In genomic region chr6:29474736-29475135, GRCm38 (mm10) we compare ENCODE assay signal across 15 mouse cellular contexts. TPM values are rescaled to one million over a fixed set of nuclear protein-coding genes. Genes with fewer than 3 reads are reported as not detected.
DNase-seq lines count a peak whose midpoint lies in the region; ATAC-seq and TF ChIP-seq lines count a peak whose summit lies in the region.
"Had no signal": no experiment of that assay in that cellular context is flagged by ENCODE, and none has a peak within 500 bp of the region (broad histone marks: within the 10 kb centered on the region; RNA-seq: fewer than 3 reads in every experiment).

No protein-coding gene starts in this region.

- H3K9ac ChIP-seq in forebrain, embryonic 12.5 days = no peak overlapping the region
- H3K9ac ChIP-seq in forebrain, embryonic 11.5 days (ENCODE audit: low read length) = no peak overlapping the region
- no peak overlapping the region for H3K9ac ChIP-seq in midbrain, embryonic 16.5 days (ENCODE audit: low read depth, low read length)
- no peak overlapping the region for H3K9ac ChIP-seq in liver, postnatal 0 days (replicated peaks)

- H3K9me3 ChIP-seq in forebrain, embryonic 12.5 days = no peaks in the 10 kb centered on the region
- H3K9me3 ChIP-seq in forebrain, embryonic 11.5 days (ENCODE audit: control insufficient read depth, low read length) = no peaks in the 10 kb centered on the region
- no peaks in the 10 kb centered on the region for H3K9me3 ChIP-seq in midbrain, embryonic 10.5 days (replicated peaks)
- H3K9me3 ChIP-seq in midbrain, embryonic 16.5 days (replicated peaks; ENCODE audit: control insufficient read depth, low read length, poor library complexity, severe bottlenecking) = no peaks in the 10 kb centered on the region
- H3K9me3 ChIP-seq in liver, postnatal 0 days (ENCODE audit: low read length) = no peaks in the 10 kb centered on the region
- H3K9me3 ChIP-seq: embryonic facial prominence, embryonic 12.5 days; hindbrain, embryonic 13.5 days; midbrain, embryonic 15.5 days had no signal

- no peak overlapping the region for H3K27ac ChIP-seq in forebrain, embryonic 12.5 days
- H3K27ac ChIP-seq in forebrain, embryonic 11.5 days (ENCODE audit: low read depth, low read length) = no peak overlapping the region
- H3K27ac ChIP-seq in midbrain, embryonic 10.5 days (replicated peaks) = no peak overlapping the region
- no peak overlapping the region for H3K27ac ChIP-seq in midbrain, embryonic 16.5 days (ENCODE audit: low read length)
- peak overlapping the region; percentile 70 for H3K27ac ChIP-seq in kidney, adult 2 months (ENCODE audit: insufficient read depth, low read depth, low read length)
- no peak overlapping the region for H3K27ac ChIP-seq in liver, postnatal 0 days (ENCODE audit: low read depth)
- H3K27ac ChIP-seq: embryonic facial prominence, embryonic 12.5 days; hindbrain, embryonic 13.5 days; midbrain, embryonic 15.5 days had no signal

- no peak for TF ChIP-seq CTCF in kidney, adult 2 months (conservative IDR thresholded peaks at IDR 0.05; ENCODE audit: insufficient read depth, insufficient read length, low read depth, low read length)
- TF ChIP-seq CTCF in liver, postnatal 0 days (IDR thresholded peaks at IDR 0.05; ENCODE audit: low read depth) = no peak

- H3K36me3 ChIP-seq in forebrain, embryonic 12.5 days (replicated peaks) = peaks cover 19% of the 10 kb centered on the region
- H3K36me3 ChIP-seq in forebrain, embryonic 11.5 days (ENCODE audit: control insufficient read depth, insufficient read depth, low read length) = no peaks in the 10 kb centered on the region; the same call in 1 of the 2 replicates
- peaks cover 21% of the 10 kb centered on the region for H3K36me3 ChIP-seq in midbrain, embryonic 10.5 days
- peaks cover 21% of the 10 kb centered on the region for H3K36me3 ChIP-seq in midbrain, embryonic 16.5 days (ENCODE audit: control insufficient read depth, insufficient read depth, low read length)
- H3K36me3 ChIP-seq in kidney, adult 2 months (ENCODE audit: control insufficient read depth, insufficient read depth, low read length) = no peaks in the 10 kb centered on the region
- peaks cover 11% of the 10 kb centered on the region for H3K36me3 ChIP-seq in liver, postnatal 0 days (replicated peaks; ENCODE audit: insufficient read depth, low read length)

- H3K4me1 ChIP-seq in forebrain, embryonic 12.5 days = peaks cover 13% of the 10 kb centered on the region
- peaks cover 3% of the 10 kb centered on the region; the same call in 1 of the 2 replicates for H3K4me1 ChIP-seq in forebrain, embryonic 11.5 days (replicated peaks; ENCODE audit: control insufficient read depth, insufficient read depth, low read length)
- peaks cover 18% of the 10 kb centered on the region for H3K4me1 ChIP-seq in midbrain, embryonic 10.5 days
- H3K4me1 ChIP-seq in midbrain, embryonic 16.5 days (ENCODE audit: control insufficient read depth, insufficient read depth, low read length) = no peaks in the 10 kb centered on the region
- 0 out of 2 replicates have a peak, but pooled peaks cover 3% of the 10 kb centered on the region for H3K4me1 ChIP-seq in kidney, adult 2 months (ENCODE audit: control insufficient read depth, insufficient read depth, low read length)
- H3K4me1 ChIP-seq in liver, postnatal 0 days (ENCODE audit: insufficient read depth) = peaks cover 10% of the 10 kb centered on the region
- H3K4me1 ChIP-seq: embryonic facial prominence, embryonic 12.5 days had no signal

- peak overlapping the region; percentile 49; the same call in 1 of the 2 replicates for H3K4me3 ChIP-seq in forebrain, embryonic 12.5 days (replicated peaks)
- H3K4me3 ChIP-seq in forebrain, embryonic 11.5 days (ENCODE audit: low read depth, low read length) = no peak overlapping the region
- 0 out of 2 replicates have a peak overlapping the region, but pooled peaks have one; percentile 65 for H3K4me3 ChIP-seq in midbrain, embryonic 10.5 days
- no peak overlapping the region for H3K4me3 ChIP-seq in midbrain, embryonic 16.5 days (ENCODE audit: low read depth, low read length)
- H3K4me3 ChIP-seq in kidney, adult 2 months (ENCODE audit: insufficient read depth, low read depth, low read length) = no peak overlapping the region
- no peak overlapping the region for H3K4me3 ChIP-seq in liver, postnatal 0 days (ENCODE audit: low read depth, low read length)

- TF ChIP-seq EP300 in liver, postnatal 0 days (IDR thresholded peaks at IDR 0.05; ENCODE audit: low read depth) = no peak

- ATAC-seq in forebrain, embryonic 12.5 days (ENCODE audit: low FRiP score) = no peak
- ATAC-seq in forebrain, embryonic 11.5 days (replicated peaks; ENCODE audit: low FRiP score) = no peak
- no peak for ATAC-seq in midbrain, embryonic 16.5 days
- ATAC-seq in liver, postnatal 0 days = no peak

- no peak for DNase-seq in forebrain, embryonic 11.5 days (ENCODE audit: low spot score)
- no peak for DNase-seq in midbrain, embryonic 10.5 days (ENCODE audit: low spot score)
- DNase-seq in kidney, adult 2 months = peak; percentile 83
- no peak for DNase-seq in liver, postnatal 0 days
- DNase-seq in urinary bladder, postnatal 14 days (ENCODE audit: low spot score) = no peak
- DNase-seq in layer of hippocampus, postnatal 10 days (ENCODE audit: low spot score in 2 of 2) = no peak
- DNase-seq: B cell, adult 2 months; cerebellum, adult 11 months; gastrocnemius, adult 2 months; lung, adult 2 months had no signal

- no peak for TF ChIP-seq POLR2A in kidney, adult 2 months (IDR thresholded peaks at IDR 0.05; ENCODE audit: low read depth, low read length)

- 51% methylated on average over 2 of the region's 2 CpGs for WGBS in forebrain, embryonic 12.5 days
- WGBS in forebrain, embryonic 11.5 days = 53% methylated on average over 2 of the region's 2 CpGs
- 48% methylated on average over 2 of the region's 2 CpGs for WGBS in midbrain, embryonic 10.5 days
- WGBS in midbrain, embryonic 16.5 days = 69% methylated on average over 2 of the region's 2 CpGs
- 36% methylated on average over 2 of the region's 2 CpGs for WGBS in kidney, adult 2 months
- 74% methylated on average over 2 of the region's 2 CpGs for WGBS in liver, postnatal 0 days (ENCODE audit: insufficient replicate concordance)

- H3K4me2 ChIP-seq in forebrain, embryonic 12.5 days = no peak overlapping the region
- H3K4me2 ChIP-seq in forebrain, embryonic 11.5 days (ENCODE audit: low read depth, low read length, severe bottlenecking) = no peak overlapping the region
- H3K4me2 ChIP-seq in midbrain, embryonic 16.5 days (ENCODE audit: low read length) = no peak overlapping the region
- H3K4me2 ChIP-seq in liver, postnatal 0 days (ENCODE audit: low read depth, low read length) = peak overlapping the region; percentile 79; the same call in 1 of the 2 replicates

- peaks cover 26% of the 10 kb centered on the region for H3K27me3 ChIP-seq in forebrain, embryonic 12.5 days
- H3K27me3 ChIP-seq in forebrain, embryonic 11.5 days (ENCODE audit: control insufficient read depth, insufficient read depth, low read length) = 0 out of 2 replicates have a peak, but pooled peaks cover 2% of the 10 kb centered on the region
- peaks cover 39% of the 10 kb centered on the region for H3K27me3 ChIP-seq in midbrain, embryonic 10.5 days (ENCODE audit: low read depth, poor library complexity, severe bottlenecking)
- H3K27me3 ChIP-seq in midbrain, embryonic 16.5 days (ENCODE audit: control insufficient read depth, insufficient read depth, low read depth, low read length) = no peaks in the 10 kb centered on the region; the same call in 1 of the 2 replicates
- H3K27me3 ChIP-seq in kidney, adult 2 months (replicated peaks; ENCODE audit: control insufficient read depth, insufficient read depth, low read length) = no peaks in the 10 kb centered on the region
- H3K27me3 ChIP-seq in liver, postnatal 0 days (ENCODE audit: insufficient read depth, low read length) = no peaks in the 10 kb centered on the region
- H3K27me3 ChIP-seq: embryonic facial prominence, embryonic 12.5 days had no signal

RNA-seq across cellular contexts. Expression of gene Atp6v1fnb, which starts 3.5 kb away (rescaled TPM):
- 0.37 TPM in 1 of 2 replicates, not detected in the other for polyA plus RNA-seq in forebrain, embryonic 12.5 days (2016; fragmentation: Nextera tagmentation; extraction: Ambion mirVana)
- 0.29 TPM in 1 of 2 replicates, not detected in the other for polyA plus RNA-seq in forebrain, embryonic 11.5 days (2014; fragmentation: Nextera tagmentation; extraction: Ambion mirVana)
- polyA plus RNA-seq in midbrain, embryonic 10.5 days (2016; fragmentation: Nextera tagmentation; extraction: Ambion mirVana) = not detected in 2 replicates
- polyA plus RNA-seq in midbrain, embryonic 16.5 days (2015; fragmentation: Nextera tagmentation; extraction: Ambion mirVana) = 0.41 and 0.45 TPM in 2 replicates
- polyA plus RNA-seq in kidney, adult 2 months (2012; rRNA removed) = 0.17 TPM in 1 of 2 replicates, not detected in the other
- polyA plus RNA-seq in liver, postnatal 0 days (2015; fragmentation: Nextera tagmentation; extraction: Ambion mirVana) = not detected in 2 replicates
- not detected for total RNA-seq in layer of hippocampus, postnatal 10 days (2021)
- total RNA-seq: gastrocnemius, adult 2 months had no signal

RNA-seq across cellular contexts. Expression of gene Atp6v1f, which starts 7.2 kb away (rescaled TPM):
- 196 and 197 TPM in 2 replicates for polyA plus RNA-seq in forebrain, embryonic 12.5 days (2016; fragmentation: Nextera tagmentation; extraction: Ambion mirVana)
- polyA plus RNA-seq in forebrain, embryonic 11.5 days (2014; fragmentation: Nextera tagmentation; extraction: Ambion mirVana) = 164 and 190 TPM in 2 replicates
- 202 and 219 TPM in 2 replicates for polyA plus RNA-seq in midbrain, embryonic 10.5 days (2016; fragmentation: Nextera tagmentation; extraction: Ambion mirVana)
- polyA plus RNA-seq in midbrain, embryonic 16.5 days (2015; fragmentation: Nextera tagmentation; extraction: Ambion mirVana) = 311 and 340 TPM in 2 replicates
- 796 and 827 TPM in 2 replicates for polyA plus RNA-seq in kidney, adult 2 months (2012; rRNA removed)
- 165 and 170 TPM in 2 replicates for polyA plus RNA-seq in liver, postnatal 0 days (2015; fragmentation: Nextera tagmentation; extraction: Ambion mirVana)
- 100 to 1,000 TPM; 221 to 225 TPM for total RNA-seq in layer of hippocampus, postnatal 10 days (2021)

RNA-seq across cellular contexts. Expression of gene Kcp, which starts 33.0 kb away (rescaled TPM):
- 9.4 and 10.8 TPM in 2 replicates for polyA plus RNA-seq in forebrain, embryonic 12.5 days (2016; fragmentation: Nextera tagmentation; extraction: Ambion mirVana)
- 9.6 and 14.4 TPM in 2 replicates for polyA plus RNA-seq in forebrain, embryonic 11.5 days (2014; fragmentation: Nextera tagmentation; extraction: Ambion mirVana)
- polyA plus RNA-seq in midbrain, embryonic 10.5 days (2016; fragmentation: Nextera tagmentation; extraction: Ambion mirVana) = 11.4 and 13.7 TPM in 2 replicates
- polyA plus RNA-seq in midbrain, embryonic 16.5 days (2015; fragmentation: Nextera tagmentation; extraction: Ambion mirVana) = 14.1 and 16.7 TPM in 2 replicates
- polyA plus RNA-seq in kidney, adult 2 months (2012; rRNA removed) = 25.7 and 26.2 TPM in 2 replicates
- polyA plus RNA-seq in liver, postnatal 0 days (2015; fragmentation: Nextera tagmentation; extraction: Ambion mirVana) = 2.2 and 2.3 TPM in 2 replicates
- total RNA-seq in layer of hippocampus, postnatal 10 days (2021) = 10 to 100 TPM; 10.0 to 14.4 TPM

RNA-seq across cellular contexts. Expression of gene Flnc, which starts 41.7 kb away (rescaled TPM):
- polyA plus RNA-seq in forebrain, embryonic 12.5 days (2016; fragmentation: Nextera tagmentation; extraction: Ambion mirVana) = 4.1 and 4.5 TPM in 2 replicates
- 2.4 and 2.6 TPM in 2 replicates for polyA plus RNA-seq in forebrain, embryonic 11.5 days (2014; fragmentation: Nextera tagmentation; extraction: Ambion mirVana)
- polyA plus RNA-seq in midbrain, embryonic 10.5 days (2016; fragmentation: Nextera tagmentation; extraction: Ambion mirVana) = 2.8 and 4.1 TPM in 2 replicates
- polyA plus RNA-seq in midbrain, embryonic 16.5 days (2015; fragmentation: Nextera tagmentation; extraction: Ambion mirVana) = 2.0 and 2.2 TPM in 2 replicates
- 0.49 and 2.6 TPM in 2 replicates for polyA plus RNA-seq in kidney, adult 2 months (2012; rRNA removed)
- 0.07 and 0.24 TPM in 2 replicates for polyA plus RNA-seq in liver, postnatal 0 days (2015; fragmentation: Nextera tagmentation; extraction: Ambion mirVana)
- 1 to 10 TPM; 4.0 to 4.4 TPM for total RNA-seq in layer of hippocampus, postnatal 10 days (2021)

RNA-seq across cellular contexts. Expression of gene Irf5, which starts 51.7 kb away (rescaled TPM):
- polyA plus RNA-seq in forebrain, embryonic 12.5 days (2016; fragmentation: Nextera tagmentation; extraction: Ambion mirVana) = 0.95 and 1.3 TPM in 2 replicates
- 2.1 and 2.6 TPM in 2 replicates for polyA plus RNA-seq in forebrain, embryonic 11.5 days (2014; fragmentation: Nextera tagmentation; extraction: Ambion mirVana)
- polyA plus RNA-seq in midbrain, embryonic 10.5 days (2016; fragmentation: Nextera tagmentation; extraction: Ambion mirVana) = 2.1 and 2.2 TPM in 2 replicates
- polyA plus RNA-seq in midbrain, embryonic 16.5 days (2015; fragmentation: Nextera tagmentation; extraction: Ambion mirVana) = 1.5 and 1.7 TPM in 2 replicates
- 17.0 and 19.1 TPM in 2 replicates for polyA plus RNA-seq in kidney, adult 2 months (2012; rRNA removed)
- polyA plus RNA-seq in liver, postnatal 0 days (2015; fragmentation: Nextera tagmentation; extraction: Ambion mirVana) = 11.8 and 12.0 TPM in 2 replicates
- 1 to 10 TPM; 3.1 to 3.4 TPM for total RNA-seq in layer of hippocampus, postnatal 10 days (2021)

Comparison
In these comparisons a context has a peak if more than half of its experiments do, and no peak if none do; other contexts are left out.
1. H3K4me3 ChIP-seq: peak in forebrain, embryonic 12.5 days (single experiment) and midbrain, embryonic 10.5 days (single experiment); none in forebrain, embryonic 11.5 days (single experiment), midbrain, embryonic 16.5 days (single experiment), kidney, adult 2 months (single experiment) and liver, postnatal 0 days (single experiment).